Mouse (Mus musculus) CH12.LX (cell line): Measurements from ENCODE around the gene Tet1. TPM values are rescaled to one million over a fixed set of nuclear protein-coding genes. Genes with fewer than 3 reads are reported as not detected.

Source experiments
- DNase-seq: peaks from one replicate; pipeline ENCODE4 v3.0.0-alpha.2; 2013; ENCODE audit errors: extremely low read depth
- H3K27ac ChIP-seq: 2 replicates; pipeline ENCODE4 v1.5.1; 2012; ENCODE audit warnings: low read depth, mild to moderate bottlenecking, control low read depth, moderate library complexity; ENCODE audit not compliant: insufficient read depth
- H3K27me3 ChIP-seq: replicated peaks from 2 replicates; pipeline ENCODE3; 2012; ENCODE audit warnings: inconsistent platforms
- H3K36me3 ChIP-seq, 2 experiments: replicated peaks in 1 of 2; 2 replicates each; pipeline versions ENCODE3 to v1.6.1; 2012; ENCODE audit warnings: inconsistent platforms in 1 of 2, low read length in 1 of 2, mild to moderate bottlenecking in 1 of 2, mixed read lengths in 1 of 2, moderate library complexity in 1 of 2; ENCODE audit not compliant: control insufficient read depth in 1 of 2, insufficient read depth in 1 of 2
- H3K4me1 ChIP-seq, 2 experiments: 2 replicates each; pipeline ENCODE4 v1.6.1; 2012; ENCODE audit warnings: inconsistent platforms in 1 of 2, moderate library complexity in 1 of 2; ENCODE audit not compliant: insufficient read depth in 2 of 2, control insufficient read depth in 1 of 2
- H3K4me2 ChIP-seq: 2 replicates; pipeline ENCODE4 v1.6.1; 2012; ENCODE audit warnings: low read depth, mild to moderate bottlenecking, control low read depth; ENCODE audit not compliant: poor library complexity, insufficient read depth, severe bottlenecking
- H3K4me3 ChIP-seq, 3 experiments: fragments of 150-350 bp in 1 of 3; sonication (generic) in 1 of 3; replicated peaks in 1 of 3; 2 replicates each; pipeline versions ENCODE3 to v1.5.1; 2011 to 2012; ENCODE audit warnings: low read depth in 2 of 3, low read length in 2 of 3, mild to moderate bottlenecking in 2 of 3, moderate library complexity in 2 of 3, control low read depth in 1 of 3, improper control_type of control experiment in 1 of 3, inconsistent platforms in 1 of 3, mixed read lengths in 1 of 3; ENCODE audit not compliant: poor library complexity in 1 of 3
- H3K79me2 ChIP-seq: replicated peaks from 2 replicates; pipeline ENCODE4 v1.6.1; 2012; ENCODE audit warnings: mild to moderate bottlenecking, moderate library complexity; ENCODE audit not compliant: control insufficient read depth, poor library complexity, insufficient read depth, severe bottlenecking; ENCODE audit errors: extremely low read depth
- H3K9ac ChIP-seq: 2 replicates; pipeline ENCODE4 v1.6.1; 2012; ENCODE audit warnings: low read depth, mild to moderate bottlenecking, control low read depth, moderate library complexity; ENCODE audit not compliant: insufficient read depth
- H3K9me3 ChIP-seq: replicated peaks from 2 replicates; pipeline ENCODE3; 2012; ENCODE audit warnings: low read length, inconsistent platforms, mixed read lengths
- BHLHE40 ChIP-seq: IDR thresholded peaks from 2 replicates; pipeline ENCODE4 v1.6.1; 2011; ENCODE audit warnings: mild to moderate bottlenecking, low read depth, low read length, improper control_type of control experiment
- CHD1 ChIP-seq: IDR thresholded peaks from 2 replicates; pipeline ENCODE4 v1.6.1; 2012; ENCODE audit warnings: low read depth, low read length, improper control_type of control experiment, inconsistent platforms
- CHD2 ChIP-seq: IDR thresholded peaks from 2 replicates; pipeline ENCODE4 v1.6.1; 2011; ENCODE audit warnings: low read length, improper control_type of control experiment
- CTCF ChIP-seq, 2 experiments: IDR thresholded peaks in 1 of 2; conservative IDR thresholded peaks in 1 of 2; 2 replicates each; pipeline ENCODE4 v1.5.1; 2011 to 2012; ENCODE audit warnings: low read depth in 2 of 2, low read length in 2 of 2, improper control_type of control experiment in 1 of 2, inconsistent platforms in 1 of 2, mild to moderate bottlenecking in 1 of 2, moderate library complexity in 1 of 2
- E2F4 ChIP-seq: IDR thresholded peaks from 2 replicates; pipeline ENCODE4 v1.6.1; 2011; ENCODE audit warnings: low read depth, low read length, improper control_type of control experiment; ENCODE audit not compliant: insufficient replicate concordance
- ELF1 ChIP-seq: IDR thresholded peaks from 2 replicates; pipeline ENCODE4 v1.6.1; 2014; ENCODE audit warnings: low read depth, mild to moderate bottlenecking, inconsistent platforms, low read length, improper control_type of control experiment
- EP300 ChIP-seq: IDR thresholded peaks from 2 replicates; pipeline ENCODE4 v1.6.1; 2011; ENCODE audit warnings: low read length, improper control_type of control experiment
- ETS1 ChIP-seq: conservative IDR thresholded peaks from 2 replicates; pipeline ENCODE4 v1.6.1; 2012; ENCODE audit warnings: low read depth, mild to moderate bottlenecking, inconsistent platforms, low read length, improper control_type of control experiment, moderate library complexity
- GABPA ChIP-seq: IDR thresholded peaks from 2 replicates; pipeline ENCODE4 v1.6.1; 2012; ENCODE audit warnings: low read depth, low read length, improper control_type of control experiment, inconsistent platforms; ENCODE audit not compliant: insufficient replicate concordance
- HCFC1 ChIP-seq: IDR thresholded peaks from 2 replicates; pipeline ENCODE4 v1.6.1; 2012; ENCODE audit warnings: low read depth, mild to moderate bottlenecking, inconsistent platforms, low read length, improper control_type of control experiment
- IRF4 ChIP-seq: IDR thresholded peaks from 2 replicates; pipeline ENCODE4 v1.6.1; 2014; ENCODE audit warnings: low read depth, mild to moderate bottlenecking, inconsistent platforms, low read length, improper control_type of control experiment
- JUN ChIP-seq: IDR thresholded peaks from 2 replicates; pipeline ENCODE4 v1.6.1; 2011; ENCODE audit warnings: low read depth, mild to moderate bottlenecking, low read length, improper control_type of control experiment, moderate library complexity; ENCODE audit not compliant: insufficient read depth
- JUND ChIP-seq: conservative IDR thresholded peaks from 2 replicates; pipeline ENCODE4 v1.6.1; 2011; ENCODE audit warnings: low read depth, low read length, improper control_type of control experiment
- KAT2A ChIP-seq: IDR thresholded peaks from 2 replicates; pipeline ENCODE4 v1.6.1; 2012; ENCODE audit warnings: low read length, improper control_type of control experiment, inconsistent platforms; ENCODE audit not compliant: insufficient replicate concordance
- MAFK ChIP-seq: IDR thresholded peaks from 2 replicates; pipeline ENCODE4 v1.6.1; 2011; ENCODE audit warnings: low read length, improper control_type of control experiment; ENCODE audit not compliant: insufficient replicate concordance
- MAX ChIP-seq: IDR thresholded peaks from 2 replicates; pipeline ENCODE4 v1.6.1; 2011; ENCODE audit warnings: low read length, improper control_type of control experiment
- MAZ ChIP-seq: IDR thresholded peaks from 2 replicates; pipeline ENCODE4 v1.6.1; 2012; ENCODE audit warnings: low read depth, mild to moderate bottlenecking, inconsistent platforms, low read length, improper control_type of control experiment, moderate library complexity
- MEF2A ChIP-seq: IDR thresholded peaks from 2 replicates; pipeline ENCODE4 v1.6.1; 2014; ENCODE audit warnings: low read depth, mild to moderate bottlenecking, inconsistent platforms, low read length, improper control_type of control experiment, borderline replicate concordance
- MXI1 ChIP-seq: IDR thresholded peaks from 2 replicates; pipeline ENCODE4 v1.6.1; 2011; ENCODE audit warnings: mild to moderate bottlenecking, low read depth, low read length, improper control_type of control experiment
- MYC ChIP-seq: IDR thresholded peaks from 2 replicates; pipeline ENCODE4 v1.6.1; 2011; ENCODE audit warnings: low read depth, mild to moderate bottlenecking, improper control_type of control experiment, low read length
- NELFE ChIP-seq: IDR thresholded peaks from 2 replicates; pipeline ENCODE4 v1.6.1; 2011; ENCODE audit warnings: low read depth, low read length, improper control_type of control experiment
- NRF1 ChIP-seq: IDR thresholded peaks from 2 replicates; pipeline ENCODE4 v1.6.1; 2014; ENCODE audit warnings: low read depth, mild to moderate bottlenecking, inconsistent platforms, low read length, improper control_type of control experiment, moderate library complexity
- PAX5 ChIP-seq: IDR thresholded peaks from 2 replicates; pipeline ENCODE4 v1.6.1; 2012; ENCODE audit warnings: low read length, inconsistent platforms, mixed read lengths
- POLR2A ChIP-seq: IDR thresholded peaks from 2 replicates; pipeline ENCODE4 v1.6.1; 2011; ENCODE audit warnings: low read depth, mild to moderate bottlenecking, improper control_type of control experiment, low read length
- POLR2AphosphoS2 ChIP-seq: IDR thresholded peaks from 2 replicates; pipeline ENCODE4 v1.6.1; 2011; ENCODE audit warnings: low read depth, low read length, improper control_type of control experiment
- RAD21 ChIP-seq: IDR thresholded peaks from 2 replicates; pipeline ENCODE4 v1.6.1; 2011; ENCODE audit warnings: low read depth, mild to moderate bottlenecking, low read length, improper control_type of control experiment, moderate library complexity
- RCOR1 ChIP-seq: conservative IDR thresholded peaks from 2 replicates; pipeline ENCODE4 v1.6.1; 2012; ENCODE audit warnings: low read depth, mild to moderate bottlenecking, inconsistent platforms, low read length, improper control_type of control experiment
- SIN3A ChIP-seq: IDR thresholded peaks from 2 replicates; pipeline ENCODE4 v1.6.1; 2012; ENCODE audit warnings: low read length, improper control_type of control experiment, inconsistent platforms
- SMC3 ChIP-seq: IDR thresholded peaks from 2 replicates; pipeline ENCODE4 v1.6.1; 2011; ENCODE audit warnings: low read depth, low read length, improper control_type of control experiment
- TBP ChIP-seq: conservative IDR thresholded peaks from 2 replicates; pipeline ENCODE4 v1.6.1; 2011; ENCODE audit warnings: low read depth, low read length, improper control_type of control experiment
- TCF12 ChIP-seq: IDR thresholded peaks from 2 replicates; pipeline ENCODE4 v1.6.1; 2014; ENCODE audit warnings: low read depth, mild to moderate bottlenecking, inconsistent platforms, low read length, improper control_type of control experiment
- UBTF ChIP-seq: IDR thresholded peaks from 2 replicates; pipeline ENCODE4 v1.6.1; 2012; ENCODE audit warnings: low read depth, mild to moderate bottlenecking, inconsistent platforms, low read length, improper control_type of control experiment, moderate library complexity
- USF1 ChIP-seq: IDR thresholded peaks from 2 replicates; pipeline ENCODE4 v1.6.1; 2014; ENCODE audit warnings: low read depth, mild to moderate bottlenecking, inconsistent platforms, low read length, improper control_type of control experiment
- USF2 ChIP-seq: conservative IDR thresholded peaks from 2 replicates; pipeline ENCODE4 v1.6.1; 2011; ENCODE audit warnings: low read depth, low read length, improper control_type of control experiment
- ZC3H11A ChIP-seq: IDR thresholded peaks from 2 replicates; pipeline ENCODE4 v1.6.1; 2012; ENCODE audit warnings: low read depth, mild to moderate bottlenecking, inconsistent platforms, low read length, improper control_type of control experiment
- ZKSCAN1 ChIP-seq: IDR thresholded peaks from 2 replicates; pipeline ENCODE4 v1.6.1; 2012; ENCODE audit warnings: low read depth, inconsistent platforms, low read length, improper control_type of control experiment, borderline replicate concordance
- ZMIZ1 ChIP-seq: IDR thresholded peaks from 2 replicates; pipeline ENCODE4 v1.6.1; 2012; ENCODE audit warnings: low read depth, mild to moderate bottlenecking, inconsistent platforms, low read length, improper control_type of control experiment
- ZNF384 ChIP-seq: IDR thresholded peaks from 2 replicates; pipeline ENCODE4 v1.6.1; 2012; ENCODE audit warnings: low read depth, low read length, improper control_type of control experiment, inconsistent platforms
- dilution Hi-C: fragments of 300-500 bp; cut with MboI; formaldehyde crosslinking; loops from 2 replicates; pipeline ENCODE4 v1.14.3; 2020; ENCODE audit warnings: low sequenced_read_pairs; ENCODE audit not compliant: extremely low pct_unique_long_range_greater_than_20kb, extremely low pct_ligation_motif_present
- in situ Hi-C: fragments of 300-500 bp; cut with MboI; formaldehyde crosslinking; loops from 3 replicates; pipeline ENCODE4 v1.14.3; 2019; ENCODE audit warnings: low sequenced_read_pairs, low pct_ligation_motif_present, low pct_unique_long_range_greater_than_20kb, mixed read lengths
- polyA plus RNA-seq: library from polyadenylated mRNA; unstranded; fragments of >175 nt; gene quantifications from 2 replicates; pipeline ENCODE4 v1.2.1, GENCODE M21; 2012; ENCODE audit warnings: low read depth; ENCODE audit not compliant: insufficient read length
- total RNA-seq, 2 experiments: library from RNA; depleted of rRNA; stranded (reverse); fragments of 300-350 nt in 1 of 2; fragments of >200 nt in 1 of 2; gene quantifications; 2 replicates each; pipeline ENCODE4 v1.2.3; 2012 to 2014

Gene Tet1
- total and polyA plus RNA-seq, 3 experiments = 0.23 to 0.55 (median 0.34) TPM

GRCm38 (mm10) chr10:62919925-62920765 lies 11.3 kb upstream of the Tet1 start, which contains the start of gene Slc25a16:
TSS of gene Slc25a16 (plus strand) at chr10:62920633.
- no peaks in the 10 kb centered on the region for H3K9me3 ChIP-seq
- peaks cover 0 to 18% of the 10 kb centered on the region in 2 experiments; a peak in 2 of 4 replicates for H3K4me1 ChIP-seq
- in situ Hi-C loops = no loop called here
- H3K9ac ChIP-seq = peak within 1 kb of the TSS; percentile 83
- H3K4me3 ChIP-seq = peak within 1 kb of the TSS; percentile 91 to 99 (median 95)
- TF ChIP-seq JUND = no peak
- TF ChIP-seq MXI1 = peak; percentile 87
- peak; percentile 56; the same call in 1 of the 2 replicates for TF ChIP-seq ZMIZ1
- TF ChIP-seq SIN3A = peak; percentile 95
- TF ChIP-seq NELFE = peak; percentile 66
- no peak for TF ChIP-seq POLR2AphosphoS2
- peak; percentile 70 for TF ChIP-seq TBP
- TF ChIP-seq ZC3H11A = no peak
- TF ChIP-seq KAT2A = peak; percentile 59; the same call in 1 of the 2 replicates
- no peak for TF ChIP-seq JUN
- TF ChIP-seq MAZ = peak; percentile 60; the same call in 1 of the 2 replicates
- no peak for TF ChIP-seq MYC
- no peak for TF ChIP-seq CTCF (conservative IDR thresholded peaks at IDR 0.05 in 1 of 2, IDR thresholded peaks at IDR 0.05 in 1 of 2; ENCODE audit: low read depth in 2 of 2, low read length in 2 of 2)
- TF ChIP-seq CHD1 = no peak
- no peak for TF ChIP-seq ZKSCAN1
- TF ChIP-seq MAFK = 0 out of 2 replicates have a peak, but pooled peaks have one; percentile 16
- peak; percentile 78 for TF ChIP-seq POLR2A
- TF ChIP-seq USF2 = no peak
- TF ChIP-seq PAX5 = no peak
- TF ChIP-seq USF1 = no peak
- TF ChIP-seq RCOR1 = no peak
- no peak for TF ChIP-seq UBTF
- no peak for TF ChIP-seq ZNF384
- peak; percentile 66 for TF ChIP-seq NRF1
- peak; percentile 52; the same call in 1 of the 2 replicates for TF ChIP-seq IRF4
- peak; percentile 80 for TF ChIP-seq TCF12
- no peak for TF ChIP-seq CHD2
- TF ChIP-seq BHLHE40 = peak; percentile 7; the same call in 1 of the 2 replicates
- no peak for TF ChIP-seq RAD21
- no peak for TF ChIP-seq E2F4
- TF ChIP-seq SMC3 = no peak
- TF ChIP-seq ETS1 = peak; percentile 17; the same call in 1 of the 2 replicates
- no peak for TF ChIP-seq EP300
- TF ChIP-seq MAX = peak; percentile 69; the same call in 1 of the 2 replicates
- peak; percentile 98 for TF ChIP-seq ELF1
- peak; percentile 87 for TF ChIP-seq HCFC1
- peak; percentile 74 for TF ChIP-seq MEF2A
- no peak for TF ChIP-seq GABPA
- DNase-seq = peak; percentile 85
- H3K27me3 ChIP-seq = no peaks in the 10 kb centered on the region
- no peaks in the 10 kb centered on the region; the same call in 1 of the 2 replicates for H3K79me2 ChIP-seq
- peak within 1 kb of the TSS; percentile 5; the same call in 1 of the 2 replicates for H3K27ac ChIP-seq
- peak within 1 kb of the TSS; percentile 74 for H3K4me2 ChIP-seq
- peaks cover 0 to 5% of the 10 kb centered on the region in 2 experiments for H3K36me3 ChIP-seq
- dilution Hi-C loops = no loop called here
